Mouse (Mus musculus) right cerebral cortex, postnatal 14 days (tissue): ENCODE measurements around the gene Chit1.

Experiments
- DNase-seq: peaks from one replicate; pipeline ENCODE4 v3.0.0; 2022

The Chit1 gene

DNA sequence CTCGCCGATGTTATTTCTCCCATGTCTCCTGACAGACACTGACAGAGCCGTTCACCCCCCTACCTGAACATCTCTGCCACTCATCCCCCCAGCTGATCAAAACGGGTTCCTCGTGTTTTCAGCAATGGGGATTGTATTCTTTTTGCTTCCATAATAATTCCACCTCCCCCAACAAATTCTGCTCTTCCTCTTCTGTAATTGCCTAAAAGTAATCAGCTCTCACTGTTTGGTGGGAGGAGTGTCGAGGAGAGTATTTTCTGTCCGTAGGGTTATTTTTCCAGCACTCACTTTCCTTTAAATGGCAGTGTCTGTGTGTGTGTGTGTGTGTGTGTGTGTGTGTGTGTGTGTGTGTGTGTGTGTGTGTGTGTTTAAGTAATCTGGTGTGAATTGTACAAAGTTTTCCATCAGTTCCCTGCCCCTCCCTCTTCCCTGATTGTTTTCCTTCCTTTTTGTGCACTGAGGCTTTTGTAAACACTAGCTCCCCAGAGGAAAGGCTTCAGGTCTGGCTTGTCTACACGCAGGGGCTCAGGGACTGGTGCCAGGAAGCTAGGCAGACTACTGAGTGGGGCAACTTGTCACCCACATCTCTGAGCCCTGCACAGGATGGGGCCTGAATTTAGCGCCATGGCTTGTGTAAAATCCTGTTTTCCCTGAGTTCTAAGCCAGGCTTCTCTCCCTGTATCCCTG is 31.4 kb upstream of the Chit1 start:
- peak; percentile 54 for DNase-seq

DNA sequence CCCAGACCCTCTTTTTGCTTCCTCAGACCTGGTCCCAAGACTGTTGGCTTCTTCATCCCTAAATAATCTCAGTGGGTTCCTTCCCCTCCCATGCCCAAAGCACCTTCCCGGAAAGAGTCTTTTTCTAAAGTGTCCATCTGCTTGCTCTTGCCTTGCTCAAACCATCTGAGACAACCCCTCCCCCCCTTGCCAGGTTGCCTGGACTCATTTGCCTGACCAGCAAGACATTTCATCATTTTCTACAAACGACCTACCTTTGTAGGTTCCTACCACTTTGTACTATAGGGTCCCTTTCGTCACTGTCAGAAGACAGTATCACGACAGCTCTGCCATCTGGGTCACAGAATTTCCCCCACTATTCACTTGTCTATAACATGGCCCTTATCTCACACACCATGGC is 30.6 kb upstream of the Chit1 start:
- no peak for DNase-seq

DNA sequence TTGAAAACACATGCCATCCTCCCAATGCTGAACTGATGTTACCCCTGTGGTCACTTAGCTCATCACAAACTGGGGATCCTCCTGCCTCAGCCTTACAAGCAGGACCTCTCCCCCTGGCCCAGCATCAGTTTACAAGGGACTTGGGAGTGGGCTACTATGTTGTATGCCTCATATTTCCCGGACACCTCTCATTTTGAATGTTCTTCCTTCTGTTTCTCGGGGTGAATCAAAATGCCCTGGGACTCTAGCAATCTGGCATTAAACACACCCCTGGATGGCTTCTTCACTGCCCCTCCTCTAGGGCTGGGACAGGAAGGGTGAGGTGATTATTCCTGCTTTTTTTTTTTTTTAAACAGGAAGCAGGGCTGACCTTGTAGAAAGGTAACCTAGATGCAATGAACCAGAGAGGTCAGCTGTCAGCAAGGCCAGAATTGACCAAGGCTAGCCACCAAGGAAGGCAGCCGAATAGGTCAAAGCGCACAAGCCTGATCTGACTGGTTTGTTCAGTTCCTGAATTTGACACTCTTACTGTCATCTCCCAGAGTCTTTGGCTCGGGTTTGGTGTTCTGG is 30.1 kb upstream of the Chit1 start:
- DNase-seq, result no peak

DNA sequence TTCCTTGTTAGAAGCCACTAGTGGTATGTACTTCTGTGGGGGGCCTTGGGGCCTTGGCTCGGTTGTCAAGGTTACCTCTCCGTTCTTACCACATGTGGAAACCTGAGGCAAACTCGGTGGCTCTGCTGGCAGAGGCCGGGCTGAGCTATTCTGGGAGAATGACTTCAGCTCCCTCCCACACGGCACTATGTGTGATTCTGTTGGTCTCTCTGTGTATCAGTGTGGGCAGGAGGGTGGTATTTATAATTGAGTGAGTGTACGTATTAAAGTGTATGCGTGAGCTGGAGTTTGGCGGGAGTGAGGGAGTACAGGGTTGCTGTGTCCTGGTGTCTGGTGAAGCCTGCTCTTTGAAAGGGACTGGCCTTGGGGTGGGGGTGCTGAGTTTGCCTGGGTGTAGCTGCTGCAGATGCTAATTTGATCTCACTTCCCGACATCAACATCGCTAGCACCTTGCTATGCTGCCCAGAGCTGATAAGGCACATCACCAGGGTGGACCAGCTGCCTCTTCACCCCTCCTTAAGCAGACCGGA is 28.0 kb upstream of the Chit1 start:
- DNase-seq, result peak; percentile 73

DNA sequence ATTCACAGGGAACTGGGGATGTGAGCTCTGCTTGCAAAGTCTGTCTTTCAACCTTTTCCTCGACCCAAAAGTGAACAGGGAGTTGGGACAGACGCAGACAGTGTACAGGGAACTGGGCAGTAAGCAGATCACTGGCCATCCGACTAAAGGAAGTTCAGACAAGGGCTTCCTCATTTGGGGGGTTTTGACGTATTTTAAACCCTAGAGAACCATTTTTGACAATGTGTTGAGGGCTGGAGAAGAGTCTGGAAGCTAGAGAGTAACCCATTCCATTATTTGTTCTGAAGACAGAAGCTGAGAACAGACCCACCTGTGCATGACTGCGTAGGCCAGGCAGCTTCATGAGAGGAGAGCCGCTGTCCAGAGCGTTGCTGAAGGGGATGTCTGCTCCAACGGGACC is 27.4 kb upstream of the Chit1 start:
- no peak for DNase-seq

DNA sequence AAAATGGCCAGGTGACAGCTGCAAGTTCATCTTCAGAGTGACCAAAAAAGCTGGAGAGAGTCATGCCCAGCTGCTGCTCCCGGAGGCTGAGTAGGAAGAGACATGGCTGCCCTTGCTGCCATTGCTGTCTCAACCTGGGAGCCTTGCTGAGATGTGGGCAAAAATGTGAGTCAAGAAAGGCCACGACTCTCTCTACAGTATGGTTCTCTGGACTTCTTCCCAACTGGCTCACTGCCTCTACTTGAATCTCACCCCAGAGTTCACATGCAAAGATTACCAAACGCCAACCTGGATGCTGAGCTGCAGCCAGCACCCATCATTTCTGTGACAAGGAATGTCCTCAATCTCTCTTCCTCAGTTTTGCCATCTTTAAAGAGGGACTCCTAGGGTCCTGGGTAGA is 26.9 kb upstream of the Chit1 start:
- DNase-seq, result no peak

DNA sequence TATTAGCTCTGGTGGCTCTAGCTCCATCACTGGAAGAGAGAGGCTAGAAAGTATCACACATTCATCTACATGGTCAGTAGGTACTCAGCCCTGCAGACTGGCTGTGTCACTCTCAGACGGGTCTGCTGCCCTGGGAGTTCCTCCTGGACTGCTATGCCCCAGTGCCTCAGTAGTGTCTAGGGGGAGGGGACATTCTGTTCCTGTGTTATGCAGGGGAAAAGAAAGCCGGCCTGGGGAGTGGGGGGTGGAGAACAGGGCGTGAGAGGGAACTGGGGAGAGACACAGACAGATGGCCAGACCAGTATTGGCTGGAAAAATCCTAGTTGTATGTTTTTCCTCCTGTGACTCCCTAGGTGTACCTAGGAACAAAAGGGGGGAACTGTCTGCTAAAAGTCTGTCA is 25.0 kb upstream of the Chit1 start:
- DNase-seq, result no peak

DNA sequence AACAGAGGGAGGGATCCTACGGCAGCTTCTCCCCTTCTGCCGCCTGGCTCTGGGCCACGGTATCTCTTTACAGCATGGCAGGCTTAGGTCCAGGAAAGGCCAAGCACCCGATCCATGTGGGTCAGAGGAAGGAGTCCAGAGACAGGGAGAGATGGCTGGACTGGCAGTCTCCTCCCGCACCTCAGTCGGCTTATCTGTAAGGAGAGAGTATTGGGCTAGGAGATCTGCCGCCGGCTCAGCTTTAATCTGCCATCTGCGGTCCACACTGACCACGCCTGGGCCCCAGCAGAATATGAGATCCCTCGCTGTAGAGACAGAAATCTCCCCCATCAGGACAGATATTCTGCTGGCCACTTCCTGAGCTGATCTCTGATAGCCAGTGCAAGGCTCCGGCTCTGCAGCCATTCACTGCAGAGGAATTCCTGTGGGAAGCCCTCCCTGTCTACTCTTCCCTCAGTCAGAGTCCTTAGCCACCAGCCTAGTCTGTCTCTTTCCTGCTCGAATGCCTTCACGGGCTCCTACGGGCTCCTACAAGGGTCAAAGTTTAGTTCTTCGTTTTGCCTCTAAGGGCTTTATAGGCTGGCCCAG is 24.1 kb upstream of the Chit1 start:
- DNase-seq, result no peak

DNA sequence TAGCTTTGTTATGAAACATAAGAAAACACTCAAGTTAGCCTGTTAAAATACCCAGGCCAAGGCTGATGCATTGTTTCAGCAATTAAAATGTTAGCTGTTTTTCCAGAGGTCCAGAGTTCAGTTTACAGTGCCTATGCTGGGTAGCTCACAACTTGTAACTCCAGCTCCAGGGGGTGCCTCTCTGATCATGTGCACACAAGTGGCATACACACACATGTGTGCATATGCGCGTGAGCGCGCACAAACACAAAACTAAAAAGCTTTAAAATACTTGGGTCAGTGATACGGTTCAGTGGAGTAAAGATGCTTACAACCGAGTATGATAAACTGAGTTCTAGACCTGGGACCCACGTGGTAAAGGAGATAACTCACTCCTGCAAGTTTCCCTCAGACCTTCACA is 22.0 kb upstream of the Chit1 start:
- no peak for DNase-seq

DNA sequence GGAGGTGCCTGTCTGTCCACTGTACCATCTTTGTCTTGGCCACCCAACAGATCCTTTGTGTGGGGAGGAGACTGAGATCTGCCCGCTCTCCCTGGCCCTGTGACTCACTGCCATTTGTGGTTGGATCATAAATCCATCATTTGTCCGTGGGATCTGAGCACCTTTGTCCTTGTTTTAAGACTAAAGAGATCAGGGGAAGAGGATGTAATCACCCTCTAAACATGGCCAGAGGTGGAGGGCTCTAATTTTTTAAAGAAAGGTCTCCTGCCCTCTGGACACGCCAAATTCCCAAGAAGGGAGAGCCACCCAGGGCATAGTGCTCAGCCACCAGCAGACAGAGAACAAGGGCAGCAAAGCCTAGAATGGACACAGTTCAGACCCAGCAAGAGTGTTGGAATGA is 19.2 kb upstream of the Chit1 start:
- DNase-seq, result no peak

DNA sequence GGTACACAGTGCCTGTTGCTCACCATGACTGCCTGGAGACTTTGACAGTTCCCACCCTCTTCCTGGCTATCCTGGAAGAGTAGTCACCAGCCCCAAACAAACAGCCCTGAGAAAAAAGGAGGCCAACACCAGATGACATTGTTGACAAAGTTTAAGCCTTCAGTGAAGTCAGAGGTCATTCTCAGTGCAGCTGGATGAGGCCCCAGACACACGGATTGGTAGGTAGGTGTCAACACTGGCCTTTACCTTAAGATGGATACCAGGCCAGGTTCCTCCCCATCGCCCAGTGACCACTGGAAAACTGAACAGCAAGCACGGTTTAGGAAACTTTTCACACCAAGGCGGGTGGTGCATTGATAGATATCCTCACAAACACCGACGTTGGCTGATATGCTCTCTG is 18.7 kb upstream of the Chit1 start:
- DNase-seq, result no peak

DNA sequence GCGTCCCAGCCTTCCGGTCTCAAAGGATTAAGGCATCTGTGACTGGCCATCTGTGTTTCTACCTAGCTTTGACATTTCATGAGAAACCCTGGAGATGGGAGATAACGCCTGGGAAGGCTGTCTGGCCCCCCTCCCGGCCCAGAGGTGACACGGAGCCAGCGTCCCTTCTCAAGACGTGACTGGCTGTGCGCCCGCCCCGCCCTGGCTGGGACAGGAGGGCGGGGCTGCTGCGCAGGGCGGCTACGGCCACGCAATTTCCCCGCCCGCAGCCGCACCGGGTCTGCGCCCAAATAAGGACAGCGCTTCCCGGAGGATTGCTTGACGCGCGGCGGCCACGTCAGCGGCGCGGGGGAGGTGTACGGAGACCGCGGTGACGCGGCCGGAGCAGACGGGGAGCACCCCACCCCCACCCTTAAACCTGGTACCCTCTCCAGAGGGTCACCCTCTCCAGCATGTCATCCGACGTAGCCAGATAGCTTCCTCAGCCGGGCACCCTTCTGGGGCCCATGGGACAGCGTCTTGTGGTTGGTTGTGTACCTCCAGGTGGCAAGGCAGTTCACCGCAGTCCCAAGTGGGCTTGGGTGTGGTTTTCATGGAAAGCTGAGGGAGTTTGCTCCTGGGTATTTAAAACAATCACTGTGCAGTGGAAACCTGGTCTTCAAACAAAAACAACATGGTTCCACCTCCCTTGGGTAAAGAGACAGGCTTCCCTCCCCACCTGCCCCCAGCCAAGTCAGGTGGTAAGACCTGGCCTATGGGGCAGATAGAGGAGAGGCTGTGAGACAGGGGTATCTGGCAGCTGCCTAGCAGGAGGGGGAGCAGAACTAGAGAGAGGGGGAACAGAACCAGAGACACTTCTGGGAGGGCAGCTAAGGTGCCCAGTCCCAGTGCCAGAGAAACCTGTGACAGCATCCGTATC is 17.9 kb upstream of the Chit1 start:
- peak; percentile 88 for DNase-seq

DNA sequence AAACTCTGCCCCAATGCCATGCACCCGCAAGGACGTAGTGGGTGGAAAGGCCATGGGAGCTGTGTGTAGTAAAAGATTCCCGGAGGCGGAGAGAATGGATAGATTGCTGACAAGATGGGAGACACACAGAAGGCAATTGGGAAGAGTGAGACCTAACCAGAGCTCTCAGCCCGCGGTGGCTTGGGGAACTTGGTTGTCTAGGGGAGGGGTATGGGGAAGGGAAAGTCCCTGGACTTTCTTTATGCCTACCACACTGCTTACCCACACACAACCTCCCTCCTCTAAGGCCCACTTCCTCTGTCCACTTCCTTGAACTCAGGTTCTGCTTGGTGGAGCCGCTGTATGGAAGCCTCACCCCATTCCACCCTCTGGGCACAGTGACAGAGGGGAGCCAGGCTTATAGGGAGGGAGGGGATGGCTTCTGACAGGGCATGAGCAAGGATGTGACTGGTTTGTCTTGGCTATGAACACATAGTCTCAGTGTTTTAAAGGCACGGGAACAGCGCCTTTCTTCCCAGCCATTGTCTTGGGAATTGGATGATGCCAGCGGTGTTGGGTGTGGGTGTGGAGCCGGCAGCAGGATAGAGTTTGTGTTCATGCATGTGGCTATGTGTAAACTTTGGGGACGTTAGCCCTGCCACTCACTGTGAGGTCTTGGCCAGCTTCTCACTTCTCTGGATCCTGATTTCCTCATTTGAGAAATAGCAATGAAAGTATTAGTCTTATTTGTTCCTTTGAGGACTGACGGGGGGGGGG is 17.1 kb upstream of the Chit1 start:
- DNase-seq, result no peak

DNA sequence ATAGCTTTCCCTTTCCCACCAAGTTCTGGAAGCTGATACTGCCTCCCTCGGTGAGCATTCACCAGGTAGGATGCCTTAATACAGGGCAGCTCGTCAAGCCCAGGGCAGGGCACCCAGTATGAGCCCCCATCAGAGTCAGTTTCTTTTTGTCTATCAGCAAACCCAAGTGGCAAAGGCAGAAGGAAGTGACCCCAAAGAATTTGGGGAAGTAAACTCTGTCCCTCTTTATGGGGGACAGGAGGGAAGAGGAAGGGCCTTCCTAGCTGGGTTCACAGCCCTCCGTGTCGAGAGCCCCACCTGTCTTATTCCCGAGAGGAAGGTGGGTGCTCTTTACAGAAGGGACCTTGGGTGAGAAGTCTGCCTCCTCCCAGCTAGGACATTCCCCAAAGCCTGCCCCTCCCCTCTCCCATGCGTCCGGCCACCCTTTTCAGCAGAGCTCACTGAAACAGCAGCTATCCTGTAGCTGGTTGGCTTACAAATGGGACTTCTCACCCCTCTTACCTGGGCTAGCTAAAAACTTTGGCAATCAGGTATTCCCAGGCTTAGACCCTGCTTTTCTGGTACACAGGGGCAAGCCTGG is 15.9 kb upstream of the Chit1 start:
- no peak for DNase-seq

DNA sequence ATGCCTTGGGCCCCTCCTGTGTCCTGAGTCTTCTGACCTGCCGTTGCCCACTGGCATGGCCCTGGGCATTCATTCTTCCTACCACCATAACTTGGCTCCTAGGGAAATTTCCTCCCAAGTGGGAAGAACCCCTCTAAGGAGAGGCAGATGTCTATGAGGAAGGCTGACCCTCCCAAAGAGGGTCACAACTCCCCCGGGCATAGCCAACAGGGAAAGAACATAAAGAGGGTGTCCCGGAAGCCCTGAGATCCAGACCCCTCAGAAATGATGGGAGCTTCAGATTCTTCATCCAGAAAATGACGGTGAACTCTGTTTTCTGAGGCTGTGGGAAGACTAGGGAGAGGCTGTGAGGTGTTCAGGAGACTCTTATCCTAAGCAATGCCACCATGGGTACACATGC is 15.3 kb upstream of the Chit1 start:
- DNase-seq, result no peak

DNA sequence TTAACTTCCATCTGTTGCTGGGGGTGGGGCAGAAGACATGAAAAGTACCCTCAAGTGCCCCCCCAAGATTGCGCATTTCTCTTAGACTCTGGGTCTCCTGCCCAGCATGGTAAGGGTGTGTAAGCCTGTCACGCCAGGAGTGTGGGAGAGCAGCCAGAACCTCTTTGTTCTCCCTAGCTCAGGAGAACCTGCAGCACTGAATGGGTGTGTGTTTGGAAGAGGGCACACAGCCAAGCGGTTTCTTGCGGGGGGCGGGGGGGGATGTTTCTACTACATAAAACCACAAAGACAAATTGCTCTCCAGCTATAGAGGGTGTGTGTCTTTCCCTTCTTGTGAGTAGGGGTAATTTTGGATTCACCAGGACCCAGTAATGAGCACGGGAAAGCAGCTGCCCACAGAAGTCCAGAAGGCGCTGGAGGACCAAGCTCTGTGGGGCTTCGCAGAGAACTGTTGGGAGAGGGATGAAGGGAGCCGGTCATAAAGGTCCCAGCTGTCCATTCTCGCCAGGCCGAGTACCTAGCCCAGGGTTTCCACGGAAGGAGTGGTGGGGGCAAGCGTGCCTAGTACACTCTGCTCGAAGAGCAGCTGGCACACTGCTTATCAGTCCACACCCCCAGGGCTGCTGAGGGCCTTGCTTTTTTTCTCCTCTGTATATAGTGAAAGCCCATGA is 14.6 kb upstream of the Chit1 start:
- peak; percentile 45 for DNase-seq

DNA sequence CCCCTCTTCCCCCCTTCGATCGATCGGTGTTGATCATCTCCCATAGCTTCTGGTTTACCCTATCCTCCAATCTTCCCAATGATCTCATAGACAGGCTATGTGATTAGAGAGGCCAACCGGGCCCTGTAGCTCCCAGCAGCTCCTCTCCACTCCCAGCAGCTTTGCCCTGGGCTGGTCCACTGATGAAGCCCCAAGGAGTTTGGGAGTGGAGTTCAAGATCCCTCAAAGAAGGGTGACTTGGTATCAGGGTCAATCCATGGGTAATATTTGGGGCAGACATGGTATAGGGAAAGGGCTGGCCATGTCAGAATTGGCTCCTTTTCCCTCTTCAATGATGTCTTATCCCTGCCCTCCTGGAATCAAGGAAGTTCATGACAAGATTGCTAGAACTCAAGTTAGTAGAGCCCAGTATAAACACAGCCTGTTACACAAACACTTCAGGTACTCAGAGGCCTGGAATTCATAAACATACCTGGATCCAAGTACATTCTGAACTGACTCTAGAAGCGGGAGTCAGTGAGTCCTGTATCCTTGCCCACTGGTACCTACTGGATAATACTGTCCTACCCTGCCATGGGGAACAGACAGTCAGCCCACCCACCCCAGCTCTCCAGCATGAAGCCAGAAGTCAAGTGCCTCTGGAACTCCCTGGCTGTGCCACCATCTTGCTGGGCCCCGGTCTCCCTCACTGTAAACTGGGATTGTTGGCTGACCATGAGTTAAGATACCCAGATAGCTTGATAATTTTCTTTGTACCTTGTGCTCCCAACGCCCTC is 13.8 kb upstream of the Chit1 start:
- no peak for DNase-seq

DNA sequence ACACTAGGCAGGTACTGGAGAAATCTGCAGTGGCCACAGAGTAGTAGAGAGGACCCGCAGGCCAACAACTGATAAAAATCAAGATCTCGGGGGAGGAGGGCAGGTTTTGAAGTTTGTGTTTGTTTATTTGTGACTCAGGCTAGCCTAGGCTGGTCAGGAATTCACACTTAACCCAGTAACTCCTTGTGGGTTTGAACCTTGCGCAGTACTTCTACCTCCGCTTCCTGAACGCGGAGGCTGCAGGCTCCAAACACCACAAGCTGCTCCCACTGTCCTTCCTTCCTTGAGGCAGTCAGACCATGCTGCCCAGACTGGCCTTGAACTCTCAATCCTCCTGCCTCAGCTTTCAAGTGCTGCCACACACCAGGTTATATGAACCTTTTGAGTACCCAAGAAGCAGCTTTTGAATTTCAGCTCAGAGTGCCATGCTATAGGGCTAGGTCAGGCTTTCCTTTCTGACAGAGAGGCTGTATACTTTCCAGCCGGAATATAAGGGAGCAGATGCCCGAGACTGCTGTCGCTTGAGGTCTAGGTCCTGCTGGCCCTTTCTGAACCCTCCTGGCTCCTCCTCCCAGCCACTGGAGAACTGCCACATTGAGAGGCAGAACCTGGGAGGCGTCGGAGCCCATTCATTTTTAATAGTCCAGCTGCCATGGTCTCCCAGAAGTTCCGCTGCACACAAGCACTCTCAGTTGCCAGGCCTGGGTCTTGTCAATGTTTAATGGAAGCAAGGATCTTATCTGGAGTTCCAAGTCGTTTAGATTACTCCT is 12.9 kb upstream of the Chit1 start:
- DNase-seq, result no peak

DNA sequence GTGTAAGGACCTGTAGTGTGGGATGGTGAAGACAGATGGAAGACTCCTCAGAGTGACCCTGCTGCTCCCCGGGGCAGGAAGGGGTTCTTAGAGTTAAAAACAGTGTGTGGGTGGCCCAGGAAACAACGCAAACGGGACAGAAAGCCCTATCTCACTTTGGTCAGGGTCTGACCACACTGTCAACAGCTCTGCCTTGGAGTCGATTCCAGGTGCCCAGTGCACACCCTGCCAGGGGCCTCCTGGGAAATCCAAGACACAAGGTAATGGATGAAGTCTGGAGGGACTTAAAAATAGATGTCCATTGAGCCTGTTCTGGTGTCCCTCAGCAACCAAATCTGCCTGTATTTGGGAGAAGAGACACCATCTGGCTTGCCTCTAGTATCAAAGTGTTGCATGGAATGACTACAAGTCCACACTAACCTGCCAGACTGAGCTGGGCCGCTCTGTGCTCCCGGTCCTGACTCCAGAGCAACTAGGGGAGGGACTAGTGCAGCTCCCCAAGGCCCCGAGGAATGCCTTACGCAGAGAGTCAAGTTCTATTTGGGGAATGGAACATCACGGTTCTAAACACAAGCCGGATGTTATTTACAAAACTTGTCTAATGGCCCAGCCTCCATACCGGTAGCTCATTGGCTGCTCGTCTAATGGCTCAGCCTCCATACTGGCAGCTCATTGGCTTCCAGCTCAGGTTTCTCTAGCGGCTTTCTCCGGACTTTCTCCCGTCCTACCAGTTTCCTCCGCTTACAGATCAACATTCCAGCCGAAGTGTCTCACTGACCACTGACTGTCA is 12.1 kb upstream of the Chit1 start:
- DNase-seq, result peak; percentile 34
